Mouse (Mus musculus) gastrocnemius, postnatal 25 days (tissue): Measurements from ENCODE around the gene Med23. TPM values are rescaled to one million over a fixed set of nuclear protein-coding genes. Genes with fewer than 3 reads are reported as not detected.
A peak's percentile ranks its signal among the peaks of the same experiment; 100 is the strongest.

Experiments
- DNase-seq: peaks from one replicate; pipeline ENCODE4 v3.0.0; 2022
- total RNA-seq, 2 experiments: library from RNA; stranded (reverse); gene quantifications; 1 replicate in 1 of 2; 2 replicates in 1 of 2; pipeline ENCODE4 v1.2.3; 2021

The Med23 gene
- total RNA-seq, 2 experiments from 2014 or later: 8.7 to 11.4 TPM

- DNase-seq: no peak
Observed at GRCm38 (mm10) chr10:24873624-24874023, 3.8 kb downstream of the Med23 start.

- no peak for DNase-seq
Observed at GRCm38 (mm10) chr10:24886008-24886407, 16.2 kb downstream of the Med23 start.

GRCm38 (mm10) chr10:24888343-24888742 lies 18.6 kb downstream of the Med23 start:
- DNase-seq: no peak

- no peak for DNase-seq
Observed at GRCm38 (mm10) chr10:24895927-24896326, 26.1 kb downstream of the Med23 start.

- DNase-seq: no peak
Observed at GRCm38 (mm10) chr10:24905627-24906026, 35.8 kb downstream of the Med23 start.

- no peak for DNase-seq
Observed at GRCm38 (mm10) chr10:24911199-24911598, 41.4 kb downstream of the Med23 start.

GRCm38 (mm10) chr10:24912576-24912975 lies 42.8 kb downstream of the Med23 start:
- DNase-seq: no peak

- no peak for DNase-seq
Observed at GRCm38 (mm10) chr10:24915486-24915885, 45.7 kb downstream of the Med23 start.

GRCm38 (mm10) chr10:24922977-24923376 lies 53.2 kb downstream of the Med23 start:
- no peak for DNase-seq

- DNase-seq: no peak
Observed at GRCm38 (mm10) chr10:24924296-24924695, 54.5 kb downstream of the Med23 start.

- DNase-seq: no peak
Observed at GRCm38 (mm10) chr10:24926380-24926779, 56.6 kb downstream of the Med23 start.

GRCm38 (mm10) chr10:24926962-24927720 lies 57.4 kb downstream of the Med23 start, which contains the start of gene Arg1:
Gene Arg1 (minus strand): TSS chr10:24927484.
- DNase-seq: no peak

GRCm38 (mm10) chr10:24928072-24928471 lies 58.3 kb downstream of the Med23 start:
- DNase-seq: no peak

GRCm38 (mm10) chr10:24930143-24930542 lies 60.4 kb downstream of the Med23 start:
- DNase-seq: no peak

- no peak for DNase-seq
Observed at GRCm38 (mm10) chr10:24947871-24948270, 78.1 kb downstream of the Med23 start.

- no peak for DNase-seq
Observed at GRCm38 (mm10) chr10:24948278-24948677, 78.5 kb downstream of the Med23 start.

- no peak for DNase-seq
Observed at GRCm38 (mm10) chr10:24950223-24950622, 80.4 kb downstream of the Med23 start.

GRCm38 (mm10) chr10:24951575-24951974 lies 81.8 kb downstream of the Med23 start:
- no peak for DNase-seq

GRCm38 (mm10) chr10:24952549-24952948 lies 82.8 kb downstream of the Med23 start:
- DNase-seq: peak; percentile 10

GRCm38 (mm10) chr10:24953876-24954275 lies 84.1 kb downstream of the Med23 start:
- DNase-seq: no peak

- DNase-seq: no peak
Observed at GRCm38 (mm10) chr10:24958280-24959042, 88.7 kb downstream of the Med23 start.

- no peak for DNase-seq
Observed at GRCm38 (mm10) chr10:24959043-24959916, 89.5 kb downstream of the Med23 start.
